Mouse (Mus musculus) intestine, postnatal 0 days (tissue): ENCODE data around the gene Ntm. TPM values are rescaled to one million over a fixed set of nuclear protein-coding genes. Genes with fewer than 3 reads are reported as not detected.

Experiments
- ATAC-seq: fragments of 200-750 bp; cut with Nextera tagmentation; 2 replicates; pipeline ENCODE4 v1.8.0; 2017; ENCODE audit warnings: mild to moderate bottlenecking, moderate TSS enrichment, moderate library complexity
- H3K27ac ChIP-seq: fragments of 300-500 bp; sonication (generic); 2 replicates; pipeline ENCODE4 v1.5.1; 2014; ENCODE audit warnings: mild to moderate bottlenecking, low read depth, low read length, moderate library complexity
- H3K27me3 ChIP-seq: fragments of 300-500 bp; sonication (generic); replicated peaks from 2 replicates; pipeline ENCODE4 v1.6.1; 2014; ENCODE audit warnings: low read length, mixed read lengths; ENCODE audit not compliant: control insufficient read depth, insufficient read depth
- H3K36me3 ChIP-seq: fragments of 300-500 bp; sonication (generic); 2 replicates; pipeline ENCODE4 v1.6.1; 2014; ENCODE audit warnings: mild to moderate bottlenecking, moderate library complexity; ENCODE audit not compliant: control insufficient read depth, insufficient read depth
- H3K4me1 ChIP-seq: fragments of 300-500 bp; sonication (generic); replicated peaks from 2 replicates; pipeline ENCODE4 v1.6.1; 2014; ENCODE audit warnings: antibody characterized with exemption, low read length, mixed read lengths; ENCODE audit not compliant: control insufficient read depth, insufficient read depth
- H3K4me2 ChIP-seq: fragments of 300-500 bp; sonication (generic); replicated peaks from 2 replicates; pipeline ENCODE4 v1.6.1; 2014; ENCODE audit warnings: low read depth, mild to moderate bottlenecking, moderate library complexity
- H3K4me3 ChIP-seq: fragments of 300-500 bp; sonication (generic); 2 replicates; pipeline ENCODE4 v1.5.1; 2014; ENCODE audit warnings: low read depth, low read length
- H3K9ac ChIP-seq: fragments of 300-500 bp; sonication (generic); 2 replicates; pipeline ENCODE4 v1.6.1; 2014; ENCODE audit warnings: mild to moderate bottlenecking, low read depth, low read length
- H3K9me3 ChIP-seq: fragments of 300-500 bp; sonication (generic); 2 replicates; pipeline ENCODE4 v1.6.1; 2016; ENCODE audit warnings: mixed run types; ENCODE audit not compliant: control insufficient read depth
- CTCF ChIP-seq: sonication (generic); IDR thresholded peaks from 2 replicates; pipeline ENCODE4 v1.5.1; 2016; ENCODE audit warnings: low read depth, mild to moderate bottlenecking, control low read depth, antibody characterized with exemption, moderate library complexity
- WGBS: fragments of 180-500 bp; shearing (Covaris S2); extraction: QIAGEN DNeasy Blood & Tissue Kit; methylation state at CpG from one replicate; pipeline ENCODE4 v1.1.7; 2014; 5-methylcytosine and 5-hydroxymethylcytosine counted together
- polyA plus RNA-seq: library from polyadenylated mRNA; unstranded; fragments of >200 nt; fragmentation: Nextera tagmentation; extraction: Ambion mirVana; gene quantifications from 2 replicates; pipeline ENCODE4 v1.2.1, GENCODE M21; 2015

Gene Ntm
- polyA plus RNA-seq, 1 experiment from 2014 or later: 1.1 TPM

GRCm38 (mm10) chr9:29496002-29496401 is 466.9 kb downstream of the Ntm start:
- H3K27ac ChIP-seq: no peak overlapping the region
- no peaks in the 10 kb centered on the region for H3K9me3 ChIP-seq
- no peaks in the 10 kb centered on the region for H3K27me3 ChIP-seq
- no peak overlapping the region for H3K9ac ChIP-seq
- no peaks in the 10 kb centered on the region for H3K4me1 ChIP-seq
- WGBS: 35% methylated on average over 2 of the region's 2 CpGs
- ATAC-seq: no peak
- H3K4me3 ChIP-seq: no peak overlapping the region
- no peak for TF ChIP-seq CTCF
- H3K4me2 ChIP-seq: no peak overlapping the region
- no peaks in the 10 kb centered on the region for H3K36me3 ChIP-seq

GRCm38 (mm10) chr9:29482272-29482671 is 480.7 kb downstream of the Ntm start:
- H3K4me2 ChIP-seq: no peak overlapping the region

GRCm38 (mm10) chr9:29479051-29479450 is 483.9 kb downstream of the Ntm start:
- Histone ChIP-seq H3K27me3 (no peaks in the 10 kb centered on the region), H3K36me3 (no peaks in the 10 kb centered on the region), H3K27ac (no peak overlapping the region), H3K9ac (no peak overlapping the region), H3K9me3 (no peaks in the 10 kb centered on the region), H3K4me1 (no peaks in the 10 kb centered on the region), H3K4me2 (no peak overlapping the region), H3K4me3 (no peak overlapping the region)
- TF ChIP-seq CTCF: no peak
- ATAC-seq: no peak
- WGBS: 43% methylated on average over 10 of the region's 10 CpGs

More at GRCm38 (mm10) chr9:29482272-29482671, 480.7 kb downstream of the Ntm start:
- no peak overlapping the region for H3K4me3 ChIP-seq
- no peaks in the 10 kb centered on the region for H3K36me3 ChIP-seq
- no peak overlapping the region for H3K9ac ChIP-seq
- no peak for ATAC-seq
- H3K9me3 ChIP-seq: no peaks in the 10 kb centered on the region
- no peaks in the 10 kb centered on the region for H3K27me3 ChIP-seq
- WGBS: 92% methylated on average over 2 of the region's 2 CpGs
- H3K4me1 ChIP-seq: no peaks in the 10 kb centered on the region
- H3K27ac ChIP-seq: no peak overlapping the region
- no peak for TF ChIP-seq CTCF

- TF ChIP-seq CTCF: no peak
- Histone ChIP-seq H3K27ac (no peak overlapping the region), H3K36me3 (no peaks in the 10 kb centered on the region), H3K9me3 (no peaks in the 10 kb centered on the region), H3K4me1 (no peaks in the 10 kb centered on the region), H3K4me2 (no peak overlapping the region), H3K9ac (no peak overlapping the region), H3K27me3 (no peaks in the 10 kb centered on the region), H3K4me3 (no peak overlapping the region)
- ATAC-seq: no peak
- WGBS: 33% methylated on average over 6 of the region's 6 CpGs
Measured at GRCm38 (mm10) chr9:29477219-29477618, 485.7 kb downstream of the Ntm start.

GRCm38 (mm10) chr9:29473418-29473817 is 489.5 kb downstream of the Ntm start:
- no peaks in the 10 kb centered on the region for H3K27me3 ChIP-seq
- no peak overlapping the region for H3K4me3 ChIP-seq
- TF ChIP-seq CTCF: no peak
- no peaks in the 10 kb centered on the region for H3K9me3 ChIP-seq
- H3K4me2 ChIP-seq: no peak overlapping the region
- H3K4me1 ChIP-seq: no peaks in the 10 kb centered on the region
- H3K36me3 ChIP-seq: no peaks in the 10 kb centered on the region
- no peak for ATAC-seq
- no peak overlapping the region for H3K9ac ChIP-seq
- no peak overlapping the region for H3K27ac ChIP-seq

GRCm38 (mm10) chr9:29472226-29472625 is 490.7 kb downstream of the Ntm start:
- H3K9ac ChIP-seq: no peak overlapping the region
- H3K4me3 ChIP-seq: no peak overlapping the region
- no peaks in the 10 kb centered on the region for H3K27me3 ChIP-seq
- H3K27ac ChIP-seq: no peak overlapping the region
- no peaks in the 10 kb centered on the region for H3K9me3 ChIP-seq
- no peak for ATAC-seq
- 68% methylated on average over 4 of the region's 4 CpGs for WGBS
- no peaks in the 10 kb centered on the region for H3K36me3 ChIP-seq
- H3K4me1 ChIP-seq: no peaks in the 10 kb centered on the region
- no peak for TF ChIP-seq CTCF
- H3K4me2 ChIP-seq: no peak overlapping the region

DNA sequence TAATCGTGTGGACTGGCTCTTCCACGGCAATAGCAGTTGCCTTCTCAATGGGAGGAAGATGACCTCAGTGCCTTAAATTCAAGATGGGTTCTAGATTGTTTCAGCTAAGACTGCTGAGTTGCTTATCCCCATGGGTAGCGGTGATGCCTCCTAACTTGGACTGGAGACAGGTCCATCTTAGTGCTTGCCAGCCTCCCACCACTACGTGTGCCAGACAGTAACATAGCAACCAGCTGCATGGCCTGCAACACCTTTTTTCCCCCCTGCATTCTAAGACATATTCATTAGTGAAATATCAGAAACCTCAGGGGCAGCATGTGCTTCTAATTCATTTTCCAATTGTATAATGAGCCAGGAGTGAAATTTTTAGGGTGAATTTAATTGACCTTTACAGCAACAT is 498.2 kb downstream of the Ntm start:
- H3K4me3 ChIP-seq: no peak overlapping the region
- H3K4me2 ChIP-seq: no peak overlapping the region
- H3K27me3 ChIP-seq: no peaks in the 10 kb centered on the region
- no peaks in the 10 kb centered on the region for H3K36me3 ChIP-seq
- no peak overlapping the region for H3K9ac ChIP-seq
- ATAC-seq: no peak
- H3K9me3 ChIP-seq: no peaks in the 10 kb centered on the region
- no peak overlapping the region for H3K27ac ChIP-seq
- no peaks in the 10 kb centered on the region for H3K4me1 ChIP-seq
- TF ChIP-seq CTCF: no peak
- WGBS: 77% methylated on average over 4 of the region's 4 CpGs
